Mouse (Mus musculus): ENCODE measurements around the gene Fcrlb.

GRCm38 (mm10) chr1:170858872-170859271 lies 53.9 kb downstream of the Fcrlb start:
- TF ChIP-seq CTCF (IDR thresholded peaks at IDR 0.05; ENCODE audit: low read depth) (no peak), EP300 (IDR thresholded peaks at IDR 0.05; ENCODE audit: low read depth) (no peak)

All from heart, postnatal 0 days (tissue).